Mouse (Mus musculus): ENCODE data around the gene Gm20388. TPM values are rescaled to one million over a fixed set of nuclear protein-coding genes. Genes with fewer than 3 reads are reported as not detected.
A peak's percentile ranks its signal among the peaks of the same experiment; 100 is the strongest.

Gm20388 gene
- total RNA-seq, 2 experiments from 2014 or later = 10.3 to 10.6 TPM

GRCm38 (mm10) chr8:122375751-122376364, 2465.2 kb downstream of the Gm20388 start:
- DNase-seq (ENCODE audit: low spot score in 2 of 2) = no peak
- intact Hi-C loops (cut with DNase I) = loop anchor here (2.0 kb wide), 2 partner anchors 67 to 101 kb away; partner anchors contain the start of genes Ctu2, Mvd and Rnf166

GRCm38 (mm10) chr8:122376365-122377231, 2466.0 kb downstream of the Gm20388 start, which contains the start of gene Zc3h18:
TSS of gene Zc3h18 (plus strand) at chr8:122376609.
- intact Hi-C loops (cut with DNase I) = loop anchor here (2.0 kb wide), 2 partner anchors 66 to 100 kb away; partner anchors contain the start of genes Ctu2, Mvd and Rnf166

GRCm38 (mm10) chr8:122383039-122383438, 2472.4 kb downstream of the Gm20388 start:
- no peak for DNase-seq (ENCODE audit: low spot score in 2 of 2)
- intact Hi-C loops (cut with DNase I) = no loop called here

More at GRCm38 (mm10) chr8:122376365-122377231, 2466.0 kb downstream of the Gm20388 start, which contains the start of gene Zc3h18:
- peak; percentile 100 for DNase-seq (ENCODE audit: low spot score in 2 of 2)

GRCm38 (mm10) chr8:122389357-122389756, 2478.7 kb downstream of the Gm20388 start:
- DNase-seq (ENCODE audit: low spot score in 2 of 2) = no peak
- intact Hi-C loops (cut with DNase I) = no loop called here

- no peak for DNase-seq (ENCODE audit: low spot score in 2 of 2)
- intact Hi-C loops (cut with DNase I) = no loop called here
Measured at GRCm38 (mm10) chr8:122390758-122391157, 2480.1 kb downstream of the Gm20388 start.

- no peak for DNase-seq (ENCODE audit: low spot score in 2 of 2)
- intact Hi-C loops (cut with DNase I) = no loop called here
Measured at GRCm38 (mm10) chr8:122393717-122394116, 2483.1 kb downstream of the Gm20388 start.

- intact Hi-C loops (cut with DNase I) = no loop called here
- DNase-seq (ENCODE audit: low spot score in 2 of 2) = no peak
Measured at GRCm38 (mm10) chr8:122395291-122395690, 2484.7 kb downstream of the Gm20388 start.

- intact Hi-C loops (cut with DNase I) = no loop called here
- no peak for DNase-seq (ENCODE audit: low spot score in 2 of 2)
Measured at GRCm38 (mm10) chr8:122398186-122398585, 2487.5 kb downstream of the Gm20388 start.

GRCm38 (mm10) chr8:122405146-122405805, 2494.6 kb downstream of the Gm20388 start:
- intact Hi-C loops (cut with DNase I) = no loop called here

GRCm38 (mm10) chr8:122407678-122408077, 2497.0 kb downstream of the Gm20388 start:
- intact Hi-C loops (cut with DNase I) = no loop called here
- DNase-seq (ENCODE audit: low spot score in 2 of 2) = no peak

More at GRCm38 (mm10) chr8:122405146-122405805, 2494.6 kb downstream of the Gm20388 start:
- no peak for DNase-seq (ENCODE audit: low spot score in 2 of 2)

GRCm38 (mm10) chr8:122414311-122414710, 2503.7 kb downstream of the Gm20388 start:
- intact Hi-C loops (cut with DNase I) = no loop called here
- DNase-seq (ENCODE audit: low spot score in 2 of 2) = no peak

GRCm38 (mm10) chr8:122415554-122415953, 2504.9 kb downstream of the Gm20388 start:
- DNase-seq (ENCODE audit: low spot score in 2 of 2) = no peak
- intact Hi-C loops (cut with DNase I) = no loop called here

- DNase-seq (ENCODE audit: low spot score in 2 of 2) = peak; percentile 64 to 69
- intact Hi-C loops (cut with DNase I) = no loop called here
Measured at GRCm38 (mm10) chr8:122419881-122420555, 2509.4 kb downstream of the Gm20388 start.

GRCm38 (mm10) chr8:122421376-122422070, 2510.9 kb downstream of the Gm20388 start, which contains the start of gene Il17c:
TSS of gene Il17c (plus strand) at chr8:122422020.
- intact Hi-C loops (cut with DNase I) = no loop called here
- no peak for DNase-seq (ENCODE audit: low spot score in 2 of 2)

- DNase-seq (ENCODE audit: low spot score in 2 of 2) = no peak
- intact Hi-C loops (cut with DNase I) = no loop called here
Measured at GRCm38 (mm10) chr8:122423217-122423616, 2512.6 kb downstream of the Gm20388 start.

- no peak for DNase-seq (ENCODE audit: low spot score in 2 of 2)
- intact Hi-C loops (cut with DNase I) = no loop called here
Measured at GRCm38 (mm10) chr8:122423659-122424058, 2513.0 kb downstream of the Gm20388 start.

- no peak for DNase-seq (ENCODE audit: low spot score in 2 of 2)
- intact Hi-C loops (cut with DNase I) = no loop called here
Measured at GRCm38 (mm10) chr8:122426145-122426544, 2515.5 kb downstream of the Gm20388 start.

GRCm38 (mm10) chr8:122427607-122428006, 2517.0 kb downstream of the Gm20388 start:
- DNase-seq (ENCODE audit: low spot score in 2 of 2) = no peak
- intact Hi-C loops (cut with DNase I) = no loop called here

- DNase-seq (ENCODE audit: low spot score in 2 of 2) = no peak
- intact Hi-C loops (cut with DNase I) = no loop called here
Measured at GRCm38 (mm10) chr8:122428163-122428562, 2517.5 kb downstream of the Gm20388 start.
